Mouse (Mus musculus): Measurements from ENCODE around the gene Rbfox1.
A peak's percentile ranks its signal among the peaks of the same experiment; 100 is the strongest.

Gene Rbfox1

DNA sequence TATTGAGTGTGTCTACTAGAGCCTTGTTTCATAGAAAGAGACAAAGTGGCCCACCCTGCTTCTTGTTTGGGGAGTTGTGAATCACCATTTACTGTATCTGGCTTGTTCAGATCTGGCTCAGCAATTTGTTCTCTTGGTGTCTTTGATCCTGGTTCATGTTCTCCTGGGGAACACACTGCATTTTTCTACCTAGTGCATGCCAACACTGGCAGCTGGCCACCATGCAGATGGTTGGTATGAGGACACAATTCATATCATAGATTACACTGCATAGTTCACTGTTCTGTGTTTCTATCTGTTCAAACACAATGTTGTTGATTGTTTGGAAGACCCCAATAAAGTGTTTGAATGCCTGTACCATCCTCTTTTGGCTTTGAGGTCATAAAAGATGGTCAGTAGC lies 948.3 kb downstream of the Rbfox1 start:
- no peak for DNase-seq (ENCODE audit: low spot score)

DNA sequence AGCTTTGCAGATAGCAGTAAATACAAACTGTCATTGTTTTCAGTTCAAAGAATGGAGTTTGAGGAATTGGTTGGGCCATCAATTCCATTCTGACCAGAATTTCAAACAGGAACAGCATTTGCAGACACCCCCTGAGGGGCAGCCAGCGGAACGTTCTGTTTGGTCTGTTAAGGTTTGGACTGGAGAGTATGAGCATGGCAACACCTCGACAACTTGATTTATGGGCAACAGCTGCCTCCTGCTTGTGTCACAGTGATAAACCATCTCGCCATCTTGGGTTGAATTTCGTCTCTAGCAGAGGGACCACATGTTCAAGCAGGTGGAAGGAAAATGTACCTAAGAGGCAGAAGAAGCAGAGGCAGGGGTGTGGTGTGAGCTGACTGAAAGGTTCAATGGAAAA lies 949.9 kb downstream of the Rbfox1 start:
- peak; percentile 50 for DNase-seq (ENCODE audit: low spot score)

DNA sequence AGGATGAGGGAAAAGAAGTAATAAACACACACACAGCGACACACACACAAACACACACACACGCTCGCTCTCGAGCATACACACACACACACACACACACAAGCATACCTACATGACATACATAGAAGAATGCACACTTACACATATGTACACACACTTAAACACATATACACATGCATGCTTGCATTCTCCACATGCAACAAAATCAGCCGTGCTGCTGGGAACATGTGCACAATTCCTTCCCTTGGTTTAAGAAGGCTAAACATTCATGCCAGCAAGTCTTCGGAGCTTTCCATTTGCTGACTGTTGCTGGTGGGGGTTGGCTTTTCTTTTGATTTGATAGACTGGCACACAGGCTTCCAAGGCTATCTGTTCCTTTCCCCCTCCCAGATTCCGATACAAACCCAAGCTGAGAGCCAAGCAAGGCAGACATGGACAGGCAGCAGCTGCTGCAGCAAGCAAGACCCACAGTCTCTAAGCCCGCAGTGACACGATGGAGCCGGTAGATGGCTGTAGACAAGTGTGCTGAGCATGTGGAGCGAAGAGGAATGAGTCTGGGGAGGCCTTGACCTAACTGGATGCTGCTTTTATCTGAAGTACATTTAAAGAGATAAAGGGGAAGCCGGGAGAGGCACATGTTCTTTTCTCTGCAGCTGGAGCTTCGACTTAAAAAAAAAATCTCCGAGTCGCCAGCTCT lies 954.3 kb downstream of the Rbfox1 start:
- peak; percentile 87 for DNase-seq (ENCODE audit: low spot score)

DNA sequence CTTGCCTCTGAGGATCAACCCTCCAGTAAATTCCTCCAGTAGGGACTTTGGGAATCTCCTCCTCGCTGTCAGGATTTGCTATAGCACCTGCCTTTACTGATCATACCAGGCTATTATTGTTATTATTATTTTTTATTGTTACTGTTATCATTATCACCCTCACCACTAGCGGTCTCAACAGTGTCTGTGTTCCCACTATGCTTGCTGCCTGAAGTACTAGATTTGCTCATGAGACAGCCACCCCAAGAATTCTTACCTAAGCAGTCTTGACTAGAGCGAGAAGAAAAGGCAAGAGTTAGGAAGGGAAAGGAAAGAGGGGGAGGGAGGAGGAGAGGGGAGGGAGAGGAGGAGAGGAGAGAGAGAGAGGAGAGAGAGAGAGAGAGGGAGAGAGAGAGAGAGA lies 954.9 kb downstream of the Rbfox1 start:
- no peak for DNase-seq (ENCODE audit: low spot score)

DNA sequence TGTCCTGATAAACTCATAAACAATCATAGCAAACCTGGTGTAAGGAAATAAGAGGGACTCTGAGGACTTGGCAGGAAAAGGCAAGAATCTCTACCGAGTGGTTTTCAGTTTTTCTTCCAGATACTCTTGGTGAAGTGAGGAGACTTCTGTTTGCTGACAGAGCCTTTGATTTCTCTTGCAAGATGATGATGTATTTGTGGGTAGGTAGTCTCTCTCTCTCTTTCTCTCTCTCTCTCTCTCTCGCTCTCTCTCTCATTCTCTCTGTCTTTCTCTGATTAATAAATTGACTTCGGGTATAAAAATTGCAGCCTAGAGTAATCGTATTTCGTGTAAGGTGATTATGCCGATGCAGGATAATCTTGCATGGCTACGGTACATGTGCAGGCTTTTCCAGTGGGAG lies 955.3 kb downstream of the Rbfox1 start:
- DNase-seq (ENCODE audit: low spot score), result no peak

DNA sequence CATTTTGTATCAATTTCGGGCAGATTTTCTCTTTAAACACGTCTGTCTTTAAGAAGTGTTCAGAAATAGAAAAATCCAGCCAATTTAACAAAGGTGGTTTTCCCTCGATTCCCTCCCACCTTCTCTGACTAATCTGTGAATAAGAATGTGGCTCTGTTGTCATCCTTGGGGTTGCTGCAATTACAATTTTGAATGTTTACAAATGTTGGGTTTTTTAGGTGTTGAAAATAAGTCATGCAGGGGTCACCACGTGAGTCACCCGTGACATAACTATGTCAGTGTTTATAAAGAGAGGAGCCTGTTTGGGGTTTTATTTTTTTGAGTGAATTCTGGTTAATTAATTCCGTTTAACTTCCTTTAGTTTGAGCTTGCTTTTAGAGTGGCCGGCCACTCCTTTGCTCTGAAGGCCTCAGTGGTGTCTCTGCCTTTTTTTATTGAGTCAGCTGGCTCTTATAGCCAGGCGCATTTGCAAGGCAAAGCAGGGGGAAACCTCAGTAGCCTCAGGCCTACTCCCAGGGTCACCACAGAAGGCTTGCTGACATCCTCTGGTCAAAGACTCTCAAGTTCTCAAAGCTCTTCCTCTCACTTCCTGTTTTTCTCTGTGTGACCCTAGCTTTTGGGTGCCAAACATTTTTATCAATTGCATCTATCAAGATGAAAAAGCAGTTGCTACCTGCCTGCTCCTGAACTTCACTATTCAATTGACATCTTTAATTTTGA lies 957.1 kb downstream of the Rbfox1 start:
- DNase-seq (ENCODE audit: low spot score), result peak; percentile 50

DNA sequence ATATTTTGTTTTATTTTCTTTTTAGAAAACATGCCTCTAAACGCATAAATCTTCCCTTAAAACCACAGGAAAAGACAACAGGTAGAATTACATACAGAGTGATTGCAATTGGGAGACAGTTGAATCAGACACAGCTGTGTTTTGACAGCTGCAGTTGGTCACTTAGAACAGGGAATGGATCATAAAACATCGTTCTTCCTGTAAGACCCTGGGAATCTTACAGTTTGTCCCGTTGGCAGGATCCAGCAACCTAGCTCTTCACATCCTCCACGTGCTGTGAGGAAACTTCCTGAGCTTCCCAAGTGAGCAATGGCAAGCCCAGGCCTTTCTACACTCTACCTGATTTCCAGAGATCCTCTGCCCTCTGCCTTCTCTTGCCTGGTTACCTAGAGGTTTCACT lies 959.5 kb downstream of the Rbfox1 start:
- peak; percentile 57 for DNase-seq (ENCODE audit: low spot score)

DNA sequence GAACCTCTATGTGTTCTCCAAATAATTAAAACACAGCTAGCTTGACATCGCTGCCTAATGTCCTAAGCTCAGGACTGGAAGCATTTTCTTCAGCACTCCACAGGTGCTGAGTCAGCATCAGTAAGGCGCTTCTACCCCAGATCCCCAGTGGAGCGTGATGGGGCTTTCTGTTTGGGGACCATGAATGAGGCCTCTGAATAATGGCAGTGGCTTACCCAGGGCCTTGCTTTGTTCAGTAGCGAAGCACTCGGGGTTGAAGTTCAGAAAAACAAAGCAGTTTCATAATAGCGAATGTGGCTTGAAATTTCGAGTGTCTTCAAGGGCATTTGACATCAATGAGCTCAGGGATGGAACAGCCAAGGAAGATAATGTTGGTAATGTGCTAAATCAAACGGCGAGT lies 966.2 kb downstream of the Rbfox1 start:
- DNase-seq (ENCODE audit: low spot score), result peak; percentile 69

DNA sequence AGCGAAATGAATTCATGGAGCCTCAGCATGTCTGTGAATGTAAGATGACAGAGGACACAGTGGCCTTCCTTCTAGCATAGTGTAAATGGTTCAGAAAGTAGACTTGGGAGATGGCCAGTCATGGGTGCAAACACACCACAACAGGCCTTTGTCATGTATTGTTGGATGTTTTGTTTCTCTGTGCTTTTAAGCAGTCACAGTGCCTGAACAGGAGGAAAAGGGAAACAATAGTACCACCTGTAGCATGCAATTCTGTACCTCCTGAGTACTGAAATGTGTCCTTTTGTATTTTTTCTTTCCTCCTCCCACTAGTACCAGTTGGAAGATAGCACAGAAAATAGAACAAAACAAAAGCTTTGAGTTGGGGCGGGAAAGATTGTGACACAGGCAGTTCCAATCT lies 968.6 kb downstream of the Rbfox1 start:
- no peak for DNase-seq (ENCODE audit: low spot score)

DNA sequence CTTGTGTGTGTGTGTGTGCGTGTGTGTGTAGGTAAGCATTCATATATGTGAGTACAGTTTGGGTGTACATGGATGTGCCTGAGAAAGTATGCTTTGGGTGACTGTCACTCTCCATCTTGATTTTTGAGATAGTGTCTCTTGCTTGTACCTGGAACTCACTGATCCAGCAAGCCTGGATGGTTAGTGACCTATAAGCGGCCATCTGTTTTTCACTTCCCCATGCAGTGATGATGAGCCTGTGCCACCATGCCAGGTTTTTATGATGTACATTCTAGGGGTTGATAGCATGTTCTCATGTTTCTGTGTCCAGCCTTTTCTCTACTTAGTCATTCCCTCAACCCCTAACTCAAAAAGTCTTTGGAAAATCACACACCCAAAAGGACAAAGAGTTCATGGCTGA lies 976.5 kb downstream of the Rbfox1 start:
- no peak for DNase-seq (ENCODE audit: low spot score)

DNA sequence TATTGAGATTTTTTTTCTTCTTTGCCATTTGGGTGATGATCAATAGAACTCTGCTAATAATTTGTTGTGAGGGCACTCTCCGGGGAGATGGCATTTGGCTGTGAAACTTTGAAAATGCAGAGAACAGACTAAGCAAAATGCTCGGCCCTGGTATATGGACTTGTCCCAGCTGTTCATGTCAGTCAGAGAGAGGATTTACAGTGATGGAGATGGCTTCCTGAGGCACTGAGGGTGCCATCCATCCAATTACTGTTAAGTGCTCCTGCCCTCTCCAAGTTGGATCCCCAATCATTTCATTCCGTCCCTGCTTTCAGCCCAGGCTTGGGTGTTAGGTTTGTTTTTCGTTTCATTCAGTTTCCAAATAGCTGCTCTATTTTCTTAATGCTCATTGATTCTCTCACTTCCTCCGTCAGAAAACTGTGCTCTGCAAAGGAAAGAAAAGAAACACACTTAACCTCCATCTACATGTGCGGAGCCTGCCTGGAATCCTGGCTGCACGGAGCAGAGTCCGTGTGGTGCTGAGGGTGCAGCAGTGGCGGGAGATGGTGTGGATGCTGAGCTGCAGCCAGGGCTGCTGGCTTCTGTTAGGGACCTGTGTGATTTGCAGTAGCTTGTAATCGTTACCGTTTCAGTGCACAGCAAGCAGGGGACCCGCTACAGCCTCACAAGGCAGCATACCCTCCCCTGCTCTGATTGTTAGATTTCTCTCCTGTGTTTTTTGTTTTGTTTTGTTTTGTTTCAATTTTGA lies 997.7 kb downstream of the Rbfox1 start:
- peak; percentile 11 for DNase-seq (ENCODE audit: low spot score)

DNA sequence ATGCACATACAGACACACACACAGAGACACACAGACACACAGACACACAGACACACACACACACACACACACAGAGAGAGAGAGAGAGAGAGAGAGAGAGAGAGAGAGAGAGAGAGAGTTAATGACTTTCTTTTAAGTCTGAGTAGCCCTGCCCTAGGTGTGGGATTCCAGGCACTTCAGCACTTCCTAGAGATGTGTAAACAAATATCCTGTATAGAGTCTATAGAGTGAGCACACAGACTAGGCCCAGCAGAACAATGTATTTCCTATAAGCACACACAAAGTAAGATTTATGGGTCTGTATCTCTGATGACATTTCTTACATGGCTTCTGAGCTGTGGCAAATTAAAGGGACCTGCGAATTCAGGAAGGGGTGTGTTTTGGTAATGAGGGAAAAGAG lies 998.6 kb downstream of the Rbfox1 start:
- no peak for DNase-seq (ENCODE audit: low spot score)

DNA sequence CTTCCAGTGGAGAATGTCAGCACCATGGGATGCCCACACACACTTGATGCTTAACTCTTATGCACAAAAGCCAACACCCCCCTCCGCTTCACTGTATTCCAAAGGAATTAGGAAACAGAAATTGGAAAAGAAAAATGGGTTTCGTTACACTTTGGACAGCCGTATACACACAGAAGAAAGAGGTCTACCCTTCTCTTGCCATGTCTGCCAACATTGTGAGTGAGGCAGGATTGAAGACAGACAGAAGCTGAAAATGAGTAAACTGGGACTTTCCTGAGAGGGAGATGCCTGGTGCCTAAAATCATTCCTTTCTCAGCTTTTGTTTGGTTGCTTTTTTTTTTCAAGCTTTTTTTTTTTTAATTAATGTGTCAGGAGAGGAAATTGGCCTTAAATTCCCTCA lies 1000.5 kb downstream of the Rbfox1 start:
- DNase-seq (ENCODE audit: low spot score), result no peak

DNA sequence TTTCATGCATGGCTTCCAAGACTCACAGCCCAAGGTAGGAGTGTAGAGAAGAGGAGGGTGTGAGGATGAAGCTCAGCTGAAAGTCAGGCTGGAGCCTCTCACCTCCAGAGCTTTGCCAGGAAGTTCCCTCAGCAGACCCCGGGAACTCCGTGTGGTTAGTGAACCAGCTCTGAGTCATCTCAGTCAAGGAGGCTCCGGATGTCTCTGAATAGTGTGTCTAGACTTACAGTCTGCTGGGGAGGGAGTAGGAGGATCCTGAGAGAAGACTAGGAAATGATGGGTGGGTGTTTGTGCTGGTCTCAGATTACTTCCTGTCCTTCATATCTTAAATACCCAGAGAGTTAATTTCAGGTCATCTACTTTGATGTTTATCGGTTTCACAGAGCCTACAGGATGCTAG lies 1004.1 kb downstream of the Rbfox1 start:
- peak; percentile 18 for DNase-seq (ENCODE audit: low spot score)

DNA sequence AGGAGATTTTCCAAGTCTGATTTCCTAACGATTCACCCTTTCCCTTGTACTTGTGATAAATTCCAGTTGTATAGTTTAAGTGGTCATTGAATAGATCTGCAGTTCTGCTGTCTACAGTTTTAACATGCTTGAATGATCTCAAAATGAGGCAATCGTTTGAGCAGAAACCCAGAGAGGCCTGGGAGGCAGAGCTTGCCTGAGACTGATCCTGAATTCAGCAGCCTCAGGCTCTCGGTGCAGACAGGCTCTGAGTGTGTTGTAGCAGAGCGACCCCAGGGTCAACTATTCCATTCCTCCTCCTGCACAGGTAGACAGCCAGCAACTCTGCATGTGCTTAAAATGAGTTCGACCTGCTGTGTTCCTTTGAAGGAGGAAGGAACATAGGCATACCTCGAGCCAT lies 1012.6 kb downstream of the Rbfox1 start:
- peak; percentile 29 for DNase-seq (ENCODE audit: low spot score)

DNA sequence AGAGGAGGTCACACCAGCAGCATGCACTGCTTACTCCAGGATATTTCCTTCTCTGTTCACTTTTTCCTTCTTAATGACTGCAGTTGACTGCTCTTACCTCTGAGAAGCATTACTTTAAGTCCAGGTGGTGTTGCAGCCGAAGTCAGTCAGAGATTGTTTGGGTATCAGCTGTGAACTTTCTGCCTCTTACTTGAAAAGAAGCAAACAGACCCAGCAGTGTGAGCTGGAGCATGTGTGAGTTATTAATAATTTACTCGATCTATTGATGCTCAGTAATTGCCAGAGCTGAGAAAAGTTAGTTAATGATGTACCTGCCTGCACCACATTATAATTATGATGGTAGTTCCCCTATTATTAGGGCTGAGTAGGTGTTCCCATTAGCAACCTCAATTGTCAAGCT lies 1014.9 kb downstream of the Rbfox1 start:
- DNase-seq (ENCODE audit: low spot score), result no peak

DNA sequence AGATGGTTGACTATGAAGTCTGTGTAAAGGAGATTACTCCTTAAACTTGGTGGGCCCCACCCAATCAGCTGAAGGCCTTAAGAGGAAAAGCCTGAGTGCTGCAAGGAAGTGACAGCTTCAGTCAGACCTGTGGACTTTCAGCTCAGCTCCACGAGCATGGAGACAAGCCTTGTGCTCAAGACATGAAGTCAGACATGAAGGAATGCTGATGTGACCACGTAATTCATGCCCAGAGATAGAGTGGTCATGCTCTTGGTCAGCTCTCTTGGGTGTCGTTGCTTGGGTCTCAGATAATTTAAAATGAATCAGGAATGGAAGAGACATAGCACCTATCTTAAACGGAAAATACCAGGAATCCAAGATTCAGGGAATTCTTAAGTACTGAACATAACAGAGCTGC lies 1019.8 kb downstream of the Rbfox1 start:
- no peak for DNase-seq (ENCODE audit: low spot score)

DNA sequence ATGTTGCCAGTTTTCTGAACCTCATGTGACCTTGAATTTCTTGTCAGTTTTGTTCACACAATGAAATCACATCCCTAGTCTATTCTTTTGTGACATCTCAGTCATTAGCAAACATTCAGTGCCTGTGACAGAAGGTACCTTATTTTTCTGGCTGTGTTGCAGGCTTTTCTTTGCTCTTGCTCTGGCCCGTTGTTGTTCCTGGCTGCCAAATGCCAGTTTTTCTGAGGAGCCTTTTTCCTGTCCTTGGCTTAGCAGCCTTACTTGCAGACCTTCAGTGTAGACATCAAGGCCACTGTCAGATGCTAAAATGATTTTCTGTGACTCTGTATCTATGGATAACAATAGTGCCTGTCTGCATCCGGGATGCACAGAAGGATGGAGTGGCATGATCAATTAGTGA lies 1020.8 kb downstream of the Rbfox1 start:
- no peak for DNase-seq (ENCODE audit: low spot score)

DNA sequence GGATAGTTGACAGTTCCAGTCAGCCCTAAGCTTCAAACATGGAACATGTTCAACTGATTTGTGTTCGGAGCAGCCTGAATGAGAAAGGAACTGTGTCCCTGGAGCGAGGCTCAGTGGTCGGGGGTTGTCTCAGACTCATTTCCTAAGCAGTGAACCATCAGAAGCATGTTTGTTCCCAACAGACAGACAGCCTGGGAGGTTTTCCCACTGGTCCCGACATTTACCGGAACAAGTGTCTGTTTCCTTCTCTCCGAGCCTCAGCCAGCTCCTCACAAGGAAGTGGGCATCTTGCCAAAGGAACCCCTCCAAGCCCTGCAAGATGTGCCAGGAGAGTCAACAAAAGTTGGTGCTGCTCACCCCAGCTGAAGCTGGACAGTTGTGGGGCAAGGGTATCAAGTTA lies 1022.4 kb downstream of the Rbfox1 start:
- DNase-seq (ENCODE audit: low spot score), result no peak

DNA sequence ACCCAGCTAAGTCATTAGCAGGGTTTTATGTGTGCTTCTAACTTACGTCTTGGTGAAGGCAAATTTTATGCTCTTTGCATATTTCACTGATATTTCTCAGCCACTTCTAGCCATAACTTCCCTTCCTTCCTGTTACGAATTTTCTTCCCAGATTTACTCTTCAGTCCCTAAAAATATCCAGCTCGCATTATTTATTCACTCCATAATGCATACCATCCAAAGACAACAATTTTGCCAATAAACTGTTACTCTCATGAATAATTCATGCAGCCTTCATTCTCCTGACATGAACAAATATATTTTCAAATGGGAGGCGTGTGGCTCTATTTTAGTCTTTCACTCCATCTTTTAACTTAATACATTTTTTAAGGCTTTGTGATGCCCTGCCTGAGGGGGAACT lies 1029.4 kb downstream of the Rbfox1 start:
- DNase-seq (ENCODE audit: low spot score), result no peak

DNA sequence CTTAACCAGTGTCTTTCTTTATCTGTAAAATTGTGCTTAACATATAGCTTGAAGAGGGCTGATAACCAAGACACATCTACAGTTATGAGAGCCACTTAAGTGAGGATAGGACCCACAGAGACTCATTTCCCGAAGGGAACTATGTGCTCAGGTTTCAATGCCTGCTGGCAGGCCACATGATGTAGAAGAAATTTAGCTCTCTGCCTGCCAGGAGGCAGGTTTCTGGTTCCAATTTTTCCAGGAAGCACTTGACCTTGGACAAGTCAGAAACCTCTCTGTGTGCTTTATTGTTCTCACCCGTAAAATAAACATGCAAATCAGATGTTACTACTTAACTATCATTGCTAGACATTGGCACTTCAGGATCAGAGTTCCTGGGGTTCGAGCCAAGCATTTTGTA lies 1033.5 kb downstream of the Rbfox1 start:
- no peak for DNase-seq (ENCODE audit: low spot score)

DNA sequence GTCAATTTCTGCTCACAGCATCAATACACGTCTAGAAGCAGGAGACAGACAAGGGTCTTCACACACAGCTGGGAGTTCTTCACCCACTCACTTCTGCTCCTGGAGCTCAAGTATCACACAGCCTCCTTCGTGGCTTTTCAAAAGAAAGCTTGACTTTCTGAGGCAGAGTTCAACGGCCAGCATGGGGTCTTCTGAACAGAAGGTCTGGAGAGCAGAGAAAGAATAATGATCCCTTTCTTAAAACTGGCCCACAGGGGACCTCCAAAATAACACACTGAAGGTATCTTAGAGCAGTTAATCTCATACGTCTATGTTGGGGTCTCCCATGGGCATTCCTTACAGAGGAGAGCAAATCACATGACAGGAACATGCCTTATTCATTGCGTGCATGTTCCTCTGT lies 1034.5 kb downstream of the Rbfox1 start:
- peak; percentile 14 for DNase-seq (ENCODE audit: low spot score)

DNA sequence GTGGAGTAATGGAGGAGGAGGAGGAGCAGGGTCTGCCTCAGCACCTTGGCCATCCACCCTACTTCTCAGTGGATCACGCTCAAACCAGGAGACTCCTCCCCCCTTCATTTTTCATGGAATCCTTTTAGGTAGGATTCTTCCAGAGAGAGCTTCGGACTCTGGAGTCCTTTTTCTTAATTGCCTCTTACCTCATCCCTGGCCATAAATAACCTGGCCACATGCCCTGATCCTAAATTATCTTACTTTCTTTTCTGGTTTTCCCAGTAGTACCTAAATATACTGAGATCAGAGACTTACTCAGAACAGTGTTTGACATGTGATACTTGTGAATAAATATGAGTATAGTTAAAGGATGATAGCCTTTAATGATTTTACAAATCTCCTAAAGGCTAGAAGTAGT lies 1042.5 kb downstream of the Rbfox1 start:
- no peak for DNase-seq (ENCODE audit: low spot score)

Data from embryo, embryonic 10.5 days (tissue).